Mouse (Mus musculus): ENCODE results near the gene Nfkbia. TPM values are rescaled to one million over a fixed set of nuclear protein-coding genes. Genes with fewer than 3 reads are reported as not detected.

Nfkbia gene
- polyA plus RNA-seq, 1 experiment from 2014 or later: 339 TPM

GRCm38 (mm10) chr12:55444031-55444451 is 48.4 kb downstream of the Nfkbia start:
- DNase-seq (ENCODE audit: low spot score): peak; percentile 81

- DNase-seq (ENCODE audit: low spot score): no peak
These were observed 49.3 kb downstream of the Nfkbia start for GRCm38 (mm10) chr12:55442861-55443850.

- no peak for DNase-seq (ENCODE audit: low spot score)
These were observed 50.2 kb downstream of the Nfkbia start for GRCm38 (mm10) chr12:55442245-55442644.

- no peak for DNase-seq (ENCODE audit: low spot score)
These were observed 52.0 kb downstream of the Nfkbia start for GRCm38 (mm10) chr12:55440416-55440815.

Other genes with a start within 250 kb of the Nfkbia start
- 16.0 and 16.2 TPM in 2 replicates for gene 1110008L16Rik, start 193.1 kb downstream of the Nfkbia start, polyA plus RNA-seq (2015; fragmentation: Nextera tagmentation; extraction: Ambion mirVana)
- gene Ppp2r3c, start 189.6 kb downstream of the Nfkbia start, polyA plus RNA-seq (2015; fragmentation: Nextera tagmentation; extraction: Ambion mirVana): 18.2 and 18.9 TPM in 2 replicates
- 720 and 727 TPM in 2 replicates for gene Psma6, start 108.4 kb downstream of the Nfkbia start, polyA plus RNA-seq (2015; fragmentation: Nextera tagmentation; extraction: Ambion mirVana)
- gene Aldoart2, start 72.6 kb upstream of the Nfkbia start, polyA plus RNA-seq (2015; fragmentation: Nextera tagmentation; extraction: Ambion mirVana): not detected in 2 replicates
- gene Insm2, start 106.8 kb upstream of the Nfkbia start, polyA plus RNA-seq (2015; fragmentation: Nextera tagmentation; extraction: Ambion mirVana): 0.09 and 0.25 TPM in 2 replicates

All from thymus, postnatal 0 days (tissue).